Mouse (Mus musculus): Measurements from ENCODE around the gene Mid1. TPM values are rescaled to one million over a fixed set of nuclear protein-coding genes. Genes with fewer than 3 reads are reported as not detected.

Gene Mid1
- polyA plus RNA-seq, 1 experiment = 15.2 TPM

GRCm38 (mm10) chrX:169892100-169892499 lies 207.1 kb downstream of the Mid1 start:
- Histone ChIP-seq H3K79me2 (ENCODE audit: control insufficient read depth, insufficient read depth) (peaks cover 90% of the 10 kb centered on the region), H3ac (ENCODE audit: control insufficient read depth, insufficient read length, low read depth) (no peak overlapping the region), H3K36me3 (ENCODE audit: control insufficient read depth, insufficient read depth) (no peaks in the 10 kb centered on the region), H3K4me3 (ENCODE audit: insufficient read depth, poor library complexity, severe bottlenecking) (no peak overlapping the region), H3K79me3 (ENCODE audit: low read depth) (peaks cover 48% of the 10 kb centered on the region), H3K27me3 (ENCODE audit: control insufficient read depth, insufficient read depth, insufficient read length) (no peaks in the 10 kb centered on the region)
- TF ChIP-seq MYOD1 (IDR thresholded peaks at IDR 0.05; ENCODE audit: control insufficient read depth, insufficient read length, low read depth) = no peak
- no peak for TF ChIP-seq MYOG (IDR thresholded peaks at IDR 0.05; ENCODE audit: control insufficient read depth, extremely low read depth, insufficient read length)
- no peak for TF ChIP-seq USF1 (IDR thresholded peaks at IDR 0.05; ENCODE audit: low read depth)
- TF ChIP-seq CTCF (IDR thresholded peaks at IDR 0.05; ENCODE audit: control insufficient read depth, insufficient read depth, insufficient read length) = no peak
- TF ChIP-seq CEBPB (IDR thresholded peaks at IDR 0.05; ENCODE audit: low read depth) = no peak
- TF ChIP-seq FOSL1 (IDR thresholded peaks at IDR 0.05; ENCODE audit: insufficient read depth, low read length, poor library complexity, severe bottlenecking) = no peak
- no peak for TF ChIP-seq MAX (IDR thresholded peaks at IDR 0.05)

GRCm38 (mm10) chrX:169892631-169893030 lies 207.6 kb downstream of the Mid1 start:
- Histone ChIP-seq H3K27me3 (ENCODE audit: control insufficient read depth, insufficient read depth, insufficient read length) (no peaks in the 10 kb centered on the region), H3ac (ENCODE audit: control insufficient read depth, insufficient read length, low read depth) (no peak overlapping the region), H3K4me3 (ENCODE audit: insufficient read depth, poor library complexity, severe bottlenecking) (no peak overlapping the region), H3K36me3 (ENCODE audit: control insufficient read depth, insufficient read depth) (no peaks in the 10 kb centered on the region), H3K79me2 (ENCODE audit: control insufficient read depth, insufficient read depth) (peaks cover 84% of the 10 kb centered on the region), H3K79me3 (ENCODE audit: low read depth) (peaks cover 49% of the 10 kb centered on the region)
- TF ChIP-seq CEBPB (IDR thresholded peaks at IDR 0.05; ENCODE audit: low read depth) = no peak
- no peak for TF ChIP-seq CTCF (IDR thresholded peaks at IDR 0.05; ENCODE audit: control insufficient read depth, insufficient read depth, insufficient read length)

- no peak overlapping the region for H3K4me3 ChIP-seq (ENCODE audit: insufficient read depth, poor library complexity, severe bottlenecking)
- H3K27me3 ChIP-seq (ENCODE audit: control insufficient read depth, insufficient read depth, insufficient read length) = no peaks in the 10 kb centered on the region
- peaks cover 3% of the 10 kb centered on the region for H3K36me3 ChIP-seq (ENCODE audit: control insufficient read depth, insufficient read depth)
- H3ac ChIP-seq (ENCODE audit: control insufficient read depth, insufficient read length, low read depth) = no peak overlapping the region
- no peak for TF ChIP-seq MAX (IDR thresholded peaks at IDR 0.05)
- TF ChIP-seq MYOD1 (IDR thresholded peaks at IDR 0.05; ENCODE audit: control insufficient read depth, insufficient read length, low read depth) = no peak
- TF ChIP-seq CTCF (IDR thresholded peaks at IDR 0.05; ENCODE audit: control insufficient read depth, insufficient read depth, insufficient read length) = no peak
- TF ChIP-seq FOSL1 (IDR thresholded peaks at IDR 0.05; ENCODE audit: insufficient read depth, low read length, poor library complexity, severe bottlenecking) = no peak
- TF ChIP-seq MYOG (IDR thresholded peaks at IDR 0.05; ENCODE audit: control insufficient read depth, extremely low read depth, insufficient read length) = no peak
- TF ChIP-seq USF1 (IDR thresholded peaks at IDR 0.05; ENCODE audit: low read depth) = no peak
- no peak for TF ChIP-seq CEBPB (IDR thresholded peaks at IDR 0.05; ENCODE audit: low read depth)
- H3K79me3 ChIP-seq (ENCODE audit: low read depth) = peaks cover 19% of the 10 kb centered on the region
- H3K79me2 ChIP-seq (ENCODE audit: control insufficient read depth, insufficient read depth) = peaks cover 64% of the 10 kb centered on the region
These were observed 214.4 kb downstream of the Mid1 start for GRCm38 (mm10) chrX:169899227-169899950.

GRCm38 (mm10) chrX:169902860-169903259 lies 217.9 kb downstream of the Mid1 start:
- peaks cover 15% of the 10 kb centered on the region for H3K79me3 ChIP-seq (ENCODE audit: low read depth)
- H3K36me3 ChIP-seq (ENCODE audit: control insufficient read depth, insufficient read depth) = peaks cover 3% of the 10 kb centered on the region
- H3K4me3 ChIP-seq (ENCODE audit: insufficient read depth, poor library complexity, severe bottlenecking) = no peak overlapping the region
- H3K27me3 ChIP-seq (ENCODE audit: control insufficient read depth, insufficient read depth, insufficient read length) = no peaks in the 10 kb centered on the region
- TF ChIP-seq MAX (IDR thresholded peaks at IDR 0.05) (no peak), CTCF (IDR thresholded peaks at IDR 0.05; ENCODE audit: control insufficient read depth, insufficient read depth, insufficient read length) (no peak), FOSL1 (IDR thresholded peaks at IDR 0.05; ENCODE audit: insufficient read depth, low read length, poor library complexity, severe bottlenecking) (no peak), CEBPB (IDR thresholded peaks at IDR 0.05; ENCODE audit: low read depth) (no peak), USF1 (IDR thresholded peaks at IDR 0.05; ENCODE audit: low read depth) (no peak), MYOG (IDR thresholded peaks at IDR 0.05; ENCODE audit: control insufficient read depth, extremely low read depth, insufficient read length) (no peak), MYOD1 (IDR thresholded peaks at IDR 0.05; ENCODE audit: control insufficient read depth, insufficient read length, low read depth) (no peak)
- H3K79me2 ChIP-seq (ENCODE audit: control insufficient read depth, insufficient read depth) = peaks cover 55% of the 10 kb centered on the region
- no peak overlapping the region for H3ac ChIP-seq (ENCODE audit: control insufficient read depth, insufficient read length, low read depth)

- H3K4me3 ChIP-seq (ENCODE audit: insufficient read depth, poor library complexity, severe bottlenecking) = no peak overlapping the region
- no peak for TF ChIP-seq MYOG (IDR thresholded peaks at IDR 0.05; ENCODE audit: control insufficient read depth, extremely low read depth, insufficient read length)
- no peak for TF ChIP-seq MAX (IDR thresholded peaks at IDR 0.05)
- TF ChIP-seq FOSL1 (IDR thresholded peaks at IDR 0.05; ENCODE audit: insufficient read depth, low read length, poor library complexity, severe bottlenecking) = no peak
- no peak for TF ChIP-seq CTCF (IDR thresholded peaks at IDR 0.05; ENCODE audit: control insufficient read depth, insufficient read depth, insufficient read length)
- TF ChIP-seq MYOD1 (IDR thresholded peaks at IDR 0.05; ENCODE audit: control insufficient read depth, insufficient read length, low read depth) = no peak
- TF ChIP-seq CEBPB (IDR thresholded peaks at IDR 0.05; ENCODE audit: low read depth) = no peak
- TF ChIP-seq USF1 (IDR thresholded peaks at IDR 0.05; ENCODE audit: low read depth) = no peak
- peaks cover 16% of the 10 kb centered on the region for H3K79me3 ChIP-seq (ENCODE audit: low read depth)
- H3K27me3 ChIP-seq (ENCODE audit: control insufficient read depth, insufficient read depth, insufficient read length) = no peaks in the 10 kb centered on the region
- no peak overlapping the region for H3ac ChIP-seq (ENCODE audit: control insufficient read depth, insufficient read length, low read depth)
- H3K36me3 ChIP-seq (ENCODE audit: control insufficient read depth, insufficient read depth) = peaks cover 3% of the 10 kb centered on the region
- H3K79me2 ChIP-seq (ENCODE audit: control insufficient read depth, insufficient read depth) = peaks cover 59% of the 10 kb centered on the region
These were observed 218.7 kb downstream of the Mid1 start for GRCm38 (mm10) chrX:169903656-169904055.

Measured in C2C12 (cell line).